Mouse (Mus musculus) frontal cortex, postnatal 14 days (tissue): ENCODE results near the gene Oas1c.
"Not testable (repeated sequence)": the region's sequence is repeated elsewhere in the genome, so short reads cannot be mapped to it uniquely, and the experiment has no call there.

Source experiments
- DNase-seq, 2 experiments: peaks; one replicate each; pipeline ENCODE4 v3.0.0; 2022; ENCODE audit warnings: low spot score in 2 of 2

Gene Oas1c

GRCm38 (mm10) chr5:120811951-120812819 lies at the start of gene Oas1c:
Oas1c (minus strand) TSS chr5:120812514.
- peak; percentile 68 to 69 for DNase-seq

- no peak for DNase-seq
Measured at GRCm38 (mm10) chr5:120861121-120861520, 48.8 kb upstream of the Oas1c start, which contains the start of gene Oas1h. Oas1h (plus strand) TSS chr5:120861421.

GRCm38 (mm10) chr5:120859241-120859640 lies 46.9 kb upstream of the Oas1c start:
- DNase-seq, result no peak

- peak in 1 of 2 experiments; percentile 14 for DNase-seq
Measured at GRCm38 (mm10) chr5:120849601-120850136, 37.4 kb upstream of the Oas1c start.

- no peak for DNase-seq
Measured at GRCm38 (mm10) chr5:120847067-120847466, 34.8 kb upstream of the Oas1c start, which contains the start of gene Oas1f. Oas1f (plus strand) TSS chr5:120847367.

GRCm38 (mm10) chr5:120844713-120845112 lies 32.4 kb upstream of the Oas1c start:
- no peak for DNase-seq

GRCm38 (mm10) chr5:120836731-120837585 lies 24.6 kb upstream of the Oas1c start:
- no peak for DNase-seq

- DNase-seq, result no peak
Measured at GRCm38 (mm10) chr5:120833335-120834280, 21.3 kb upstream of the Oas1c start.

- no peak for DNase-seq
Measured at GRCm38 (mm10) chr5:120831031-120831430, 18.7 kb upstream of the Oas1c start.

GRCm38 (mm10) chr5:120818999-120819398 lies 6.7 kb upstream of the Oas1c start:
- DNase-seq, result no peak

- no peak for DNase-seq
Measured at GRCm38 (mm10) chr5:120815949-120816348, 3.6 kb upstream of the Oas1c start.

GRCm38 (mm10) chr5:120813023-120813422 lies 709 bp upstream of the Oas1c start:
- DNase-seq, result no peak

- no peak for DNase-seq
Measured at GRCm38 (mm10) chr5:120809171-120809570, 3.1 kb downstream of the Oas1c start.

GRCm38 (mm10) chr5:120806458-120806857 lies 5.9 kb downstream of the Oas1c start:
- peak; percentile 21 to 28 for DNase-seq

GRCm38 (mm10) chr5:120803596-120803995 lies 8.7 kb downstream of the Oas1c start:
- no peak for DNase-seq

GRCm38 (mm10) chr5:120798943-120799342 lies 13.4 kb downstream of the Oas1c start:
- DNase-seq, result not testable (repeated sequence)

- DNase-seq, result not testable (repeated sequence)
Measured at GRCm38 (mm10) chr5:120798147-120798546, 14.2 kb downstream of the Oas1c start.

GRCm38 (mm10) chr5:120795480-120796034 lies 16.8 kb downstream of the Oas1c start, which contains the start of gene Oas1e:
Oas1e (minus strand) TSS chr5:120795530.
- DNase-seq, result not testable (repeated sequence)

- peak in 1 of 2 experiments; percentile 41 for DNase-seq
Measured at GRCm38 (mm10) chr5:120793043-120793442, 19.3 kb downstream of the Oas1c start.

GRCm38 (mm10) chr5:120787042-120787441 lies 25.3 kb downstream of the Oas1c start:
- DNase-seq, result no peak
